Mouse (Mus musculus): ENCODE results near the gene Ikbkg. TPM values are rescaled to one million over a fixed set of nuclear protein-coding genes. Genes with fewer than 3 reads are reported as not detected.
"Not testable (repeated sequence)": the region's sequence is repeated elsewhere in the genome, so short reads cannot be mapped to it uniquely, and the experiment has no call there.

Ikbkg gene
- 22.8 and 24.4 TPM in 2 replicates for polyA plus RNA-seq (2015; fragmentation: Nextera tagmentation; extraction: Ambion mirVana)

GRCm38 (mm10) chrX:74392535-74393443 is at the start of gene Ikbkg, which contains the start of gene Fam3a:
Gene Ikbkg, plus strand, starts transcription at chrX:74393290.
Gene Fam3a, minus strand, starts transcription at chrX:74393272.
- Histone ChIP-seq H3K9ac (ENCODE audit: low read length) (peak within 1 kb of the TSS; percentile 79), H3K4me2 (ENCODE audit: low read depth, low read length) (peak within 1 kb of the TSS; percentile 65), H3K4me3 (replicated peaks; ENCODE audit: low read length) (peak within 1 kb of the TSS; percentile 52), H3K27me3 (ENCODE audit: control insufficient read depth, insufficient read depth, low read length) (no peaks in the 10 kb centered on the region), H3K36me3 (ENCODE audit: control insufficient read depth, insufficient read depth, low read length) (no peaks in the 10 kb centered on the region), H3K4me1 (ENCODE audit: control insufficient read depth, insufficient read depth, low read length) (no peaks in the 10 kb centered on the region), H3K9me3 (replicated peaks; ENCODE audit: control insufficient read depth, low read length) (no peaks in the 10 kb centered on the region), H3K27ac (ENCODE audit: low read length) (peak within 1 kb of the TSS; percentile 94)
- ATAC-seq (ENCODE audit: insufficient read depth, low FRiP score) = peak; percentile 100
- WGBS = 10% methylated on average over 30 of the region's 30 CpGs

GRCm38 (mm10) chrX:74352645-74353466 is 40.2 kb upstream of the Ikbkg start:
- H3K9me3 ChIP-seq (replicated peaks; ENCODE audit: control insufficient read depth, low read length) = no peaks in the 10 kb centered on the region
- peak; percentile 13; the same call in 1 of the 2 replicates for ATAC-seq (ENCODE audit: insufficient read depth, low FRiP score)
- no peaks in the 10 kb centered on the region for H3K4me1 ChIP-seq (ENCODE audit: control insufficient read depth, insufficient read depth, low read length)
- H3K4me2 ChIP-seq (ENCODE audit: low read depth, low read length) = peak overlapping the region; percentile 60
- peak overlapping the region; percentile 51 for H3K4me3 ChIP-seq (replicated peaks; ENCODE audit: low read length)
- H3K9ac ChIP-seq (ENCODE audit: low read length) = peak overlapping the region; percentile 70
- no peaks in the 10 kb centered on the region for H3K27me3 ChIP-seq (ENCODE audit: control insufficient read depth, insufficient read depth, low read length)
- 21% methylated on average over 13 of the region's 13 CpGs for WGBS
- no peaks in the 10 kb centered on the region for H3K36me3 ChIP-seq (ENCODE audit: control insufficient read depth, insufficient read depth, low read length)
- H3K27ac ChIP-seq (ENCODE audit: low read length) = 0 out of 2 replicates have a peak overlapping the region, but pooled peaks have one; percentile 23

GRCm38 (mm10) chrX:74353467-74353770 is 39.7 kb upstream of the Ikbkg start, which contains the start of gene Lage3:
Gene Lage3, minus strand, starts transcription at chrX:74353618.
- Histone ChIP-seq H3K4me1 (ENCODE audit: control insufficient read depth, insufficient read depth, low read length) (no peaks in the 10 kb centered on the region), H3K36me3 (ENCODE audit: control insufficient read depth, insufficient read depth, low read length) (no peaks in the 10 kb centered on the region), H3K27me3 (ENCODE audit: control insufficient read depth, insufficient read depth, low read length) (no peaks in the 10 kb centered on the region), H3K9me3 (replicated peaks; ENCODE audit: control insufficient read depth, low read length) (no peaks in the 10 kb centered on the region), H3K4me2 (ENCODE audit: low read depth, low read length) (peak within 1 kb of the TSS; percentile 60), H3K27ac (ENCODE audit: low read length) (0 out of 2 replicates have a peak within 1 kb of the TSS, but pooled peaks have one; percentile 23), H3K4me3 (replicated peaks; ENCODE audit: low read length) (peak within 1 kb of the TSS; percentile 51), H3K9ac (ENCODE audit: low read length) (peak within 1 kb of the TSS; percentile 70)
- ATAC-seq (ENCODE audit: insufficient read depth, low FRiP score) = peak; percentile 85
- 22% methylated on average over 11 of the region's 22 CpGs for WGBS

GRCm38 (mm10) chrX:74357069-74357468 is 36.0 kb upstream of the Ikbkg start:
- not testable (repeated sequence) for H3K9ac ChIP-seq (ENCODE audit: low read length); H3K4me2 ChIP-seq (ENCODE audit: low read depth, low read length); ATAC-seq (ENCODE audit: insufficient read depth, low FRiP score); H3K27ac ChIP-seq (ENCODE audit: low read length); H3K4me3 ChIP-seq (replicated peaks; ENCODE audit: low read length); H3K27me3 ChIP-seq (ENCODE audit: control insufficient read depth, insufficient read depth, low read length); H3K36me3 ChIP-seq (ENCODE audit: control insufficient read depth, insufficient read depth, low read length); H3K4me1 ChIP-seq (ENCODE audit: control insufficient read depth, insufficient read depth, low read length); H3K9me3 ChIP-seq (replicated peaks; ENCODE audit: control insufficient read depth, low read length)
- WGBS = 93% methylated on average over 2 of the region's 3 CpGs

GRCm38 (mm10) chrX:74359171-74359570 is 33.9 kb upstream of the Ikbkg start:
- H3K4me1 ChIP-seq (ENCODE audit: control insufficient read depth, insufficient read depth, low read length) = no peaks in the 10 kb centered on the region
- no peak for ATAC-seq (ENCODE audit: insufficient read depth, low FRiP score)
- 32% methylated on average over 11 of the region's 11 CpGs for WGBS
- H3K27me3 ChIP-seq (ENCODE audit: control insufficient read depth, insufficient read depth, low read length) = no peaks in the 10 kb centered on the region
- H3K36me3 ChIP-seq (ENCODE audit: control insufficient read depth, insufficient read depth, low read length) = no peaks in the 10 kb centered on the region
- H3K4me3 ChIP-seq (replicated peaks; ENCODE audit: low read length) = no peak overlapping the region
- H3K27ac ChIP-seq (ENCODE audit: low read length) = no peak overlapping the region
- H3K9me3 ChIP-seq (replicated peaks; ENCODE audit: control insufficient read depth, low read length) = no peaks in the 10 kb centered on the region
- H3K4me2 ChIP-seq (ENCODE audit: low read depth, low read length) = no peak overlapping the region; the same call in 1 of the 2 replicates
- no peak overlapping the region for H3K9ac ChIP-seq (ENCODE audit: low read length)

GRCm38 (mm10) chrX:74367512-74367911 is 25.6 kb upstream of the Ikbkg start:
- H3K27me3 ChIP-seq (ENCODE audit: control insufficient read depth, insufficient read depth, low read length) = no peaks in the 10 kb centered on the region
- 53% methylated on average over 10 of the region's 10 CpGs for WGBS
- no peaks in the 10 kb centered on the region for H3K9me3 ChIP-seq (replicated peaks; ENCODE audit: control insufficient read depth, low read length)
- H3K36me3 ChIP-seq (ENCODE audit: control insufficient read depth, insufficient read depth, low read length) = 0 out of 2 replicates have a peak, but pooled peaks cover 9% of the 10 kb centered on the region
- peak overlapping the region; percentile 84 for H3K9ac ChIP-seq (ENCODE audit: low read length)
- no peak overlapping the region for H3K27ac ChIP-seq (ENCODE audit: low read length)
- no peak for ATAC-seq (ENCODE audit: insufficient read depth, low FRiP score)
- H3K4me1 ChIP-seq (ENCODE audit: control insufficient read depth, insufficient read depth, low read length) = peaks cover 9% of the 10 kb centered on the region; the same call in 1 of the 2 replicates
- H3K4me3 ChIP-seq (replicated peaks; ENCODE audit: low read length) = peak overlapping the region; percentile 68
- H3K4me2 ChIP-seq (ENCODE audit: low read depth, low read length) = peak overlapping the region; percentile 67

- WGBS = 15% methylated on average over 39 of the region's 49 CpGs
Observed at GRCm38 (mm10) chrX:74368209-74368909, 24.7 kb upstream of the Ikbkg start.

GRCm38 (mm10) chrX:74372888-74373549 is 20.1 kb upstream of the Ikbkg start, which contains the start of the genes Ubl4a and Slc10a3:
Gene Ubl4a, minus strand, starts transcription at chrX:74373218.
Gene Slc10a3, minus strand, starts transcription at chrX:74373349.
- ATAC-seq (ENCODE audit: insufficient read depth, low FRiP score) = peak; percentile 91
- H3K27ac ChIP-seq (ENCODE audit: low read length) = no peak within 1 kb of the TSS
- 27% methylated on average over 32 of the region's 32 CpGs for WGBS
- 0 out of 2 replicates have a peak, but pooled peaks cover 7% of the 10 kb centered on the region for H3K36me3 ChIP-seq (ENCODE audit: control insufficient read depth, insufficient read depth, low read length)
- no peaks in the 10 kb centered on the region for H3K27me3 ChIP-seq (ENCODE audit: control insufficient read depth, insufficient read depth, low read length)
- peak within 1 kb of the TSS; percentile 72 for H3K9ac ChIP-seq (ENCODE audit: low read length)
- peak within 1 kb of the TSS; percentile 60 for H3K4me2 ChIP-seq (ENCODE audit: low read depth, low read length)
- H3K9me3 ChIP-seq (replicated peaks; ENCODE audit: control insufficient read depth, low read length) = no peaks in the 10 kb centered on the region
- peak within 1 kb of the TSS; percentile 57 for H3K4me3 ChIP-seq (replicated peaks; ENCODE audit: low read length)
- 0 out of 2 replicates have a peak, but pooled peaks cover 3% of the 10 kb centered on the region for H3K4me1 ChIP-seq (ENCODE audit: control insufficient read depth, insufficient read depth, low read length)

More at GRCm38 (mm10) chrX:74368209-74368909, 24.7 kb upstream of the Ikbkg start:
- Histone ChIP-seq H3K9me3 (replicated peaks; ENCODE audit: control insufficient read depth, low read length) (no peaks in the 10 kb centered on the region), H3K27ac (ENCODE audit: low read length) (peak overlapping the region; percentile 72), H3K36me3 (ENCODE audit: control insufficient read depth, insufficient read depth, low read length) (0 out of 2 replicates have a peak, but pooled peaks cover 9% of the 10 kb centered on the region), H3K9ac (ENCODE audit: low read length) (peak overlapping the region; percentile 84), H3K4me1 (ENCODE audit: control insufficient read depth, insufficient read depth, low read length) (peaks cover 9% of the 10 kb centered on the region; the same call in 1 of the 2 replicates), H3K4me2 (ENCODE audit: low read depth, low read length) (peak overlapping the region; percentile 67), H3K27me3 (ENCODE audit: control insufficient read depth, insufficient read depth, low read length) (no peaks in the 10 kb centered on the region), H3K4me3 (replicated peaks; ENCODE audit: low read length) (peak overlapping the region; percentile 68)
- ATAC-seq (ENCODE audit: insufficient read depth, low FRiP score) = peak; percentile 86

All from stomach, embryonic 16.5 days (tissue).